Comparison of ENCODE assay signal across 14 mouse cellular contexts in the genomic region with DNA sequence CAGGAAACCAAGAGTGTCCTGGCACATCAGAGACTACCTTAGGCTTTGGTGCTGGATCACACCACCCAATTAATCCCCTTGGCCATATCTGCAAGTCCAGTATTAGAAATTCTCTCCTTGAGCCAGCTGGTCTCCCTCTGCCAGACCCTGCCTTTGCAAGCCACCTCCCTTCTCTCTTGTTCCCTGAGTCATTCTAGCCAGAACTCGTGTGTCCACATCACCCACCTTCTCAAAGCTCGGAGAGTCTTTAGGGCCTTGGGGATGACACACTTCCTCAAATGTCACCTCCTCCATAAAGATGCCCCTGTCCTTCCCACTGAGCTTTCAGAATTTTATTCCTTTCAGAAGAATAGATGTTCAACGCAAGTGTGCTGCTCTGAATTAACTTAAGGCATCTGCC.
DNase-seq lines count a peak whose midpoint lies in the region; ATAC-seq and TF ChIP-seq lines count a peak whose summit lies in the region.
"Had no signal": no experiment of that assay in that cellular context is flagged by ENCODE, and none has a peak within 500 bp of the region (broad histone marks: within the 10 kb centered on the region; RNA-seq: fewer than 3 reads in every experiment).

No protein-coding gene starts in this region.

- H3K27me3 ChIP-seq in heart, embryonic 11.5 days (ENCODE audit: control insufficient read depth, insufficient read depth, low read length): no peaks in the 10 kb centered on the region
- no peaks in the 10 kb centered on the region for H3K27me3 ChIP-seq in forebrain, embryonic 11.5 days (ENCODE audit: control insufficient read depth, insufficient read depth, low read length)
- H3K27me3 ChIP-seq: embryonic facial prominence, embryonic 13.5 days; liver, embryonic 15.5 days had no signal

- intact Hi-C loops in left cerebral cortex, adult 2 months (cut with DNase I): loop anchor here (5.0 kb wide), 2 partner anchors 75 to 335 kb away; no protein-coding TSS in a partner anchor
- intact Hi-C loops in left cerebral cortex, postnatal 14 days (cut with DNase I): no loop called here

- DNase-seq in heart, adult 11 months: no peak
- DNase-seq in left cerebral cortex, adult 2 months (ENCODE audit: extremely low spot score in 1 of 2, low spot score in 2 of 2): peak in 1 of 2 experiments; percentile 24
- no peak for DNase-seq in left cerebral cortex, postnatal 14 days (ENCODE audit: low spot score in 2 of 2)
- peak; percentile 84 for DNase-seq in skeletal muscle tissue, adult 2 months (ENCODE audit: low read depth, low spot score)
- no peak for DNase-seq in forebrain, embryonic 11.5 days (ENCODE audit: low spot score)
- DNase-seq: lung, postnatal 14 days; spleen, adult 18-20 months; thymus, postnatal 14 days had no signal

- WGBS in heart, embryonic 11.5 days (ENCODE audit: insufficient replicate concordance): 69% methylated on average over 3 of the region's 3 CpGs
- 77% methylated on average over 3 of the region's 3 CpGs for WGBS in forebrain, embryonic 11.5 days

- H3K27ac ChIP-seq in heart, embryonic 11.5 days (ENCODE audit: low read depth, low read length): peak overlapping the region; percentile 80; the same call in 1 of the 2 replicates
- H3K27ac ChIP-seq in left cerebral cortex, adult 2 months: 0 out of 2 replicates have a peak overlapping the region, but pooled peaks have one; percentile 36
- 0 out of 2 replicates have a peak overlapping the region, but pooled peaks have one; percentile 7 for H3K27ac ChIP-seq in brown adipose tissue, adult 24 weeks (replicated peaks; ENCODE audit: low read depth, low read length)
- H3K27ac ChIP-seq in forebrain, embryonic 11.5 days (ENCODE audit: low read depth, low read length): no peak overlapping the region
- H3K27ac ChIP-seq: embryonic facial prominence, embryonic 13.5 days; hindbrain, embryonic 14.5 days; limb, embryonic 13.5 days; liver, embryonic 15.5 days had no signal

- no peaks in the 10 kb centered on the region for H3K9me3 ChIP-seq in heart, embryonic 11.5 days (replicated peaks; ENCODE audit: control insufficient read depth, low read length)
- no peaks in the 10 kb centered on the region for H3K9me3 ChIP-seq in forebrain, embryonic 11.5 days (ENCODE audit: control insufficient read depth, low read length)
- H3K9me3 ChIP-seq: embryonic facial prominence, embryonic 13.5 days; limb, embryonic 13.5 days; liver, embryonic 15.5 days had no signal

- H3K9ac ChIP-seq in heart, embryonic 11.5 days (ENCODE audit: low read depth, low read length): no peak overlapping the region
- H3K9ac ChIP-seq in forebrain, embryonic 11.5 days (ENCODE audit: low read length): no peak overlapping the region
- H3K9ac ChIP-seq: embryonic facial prominence, embryonic 13.5 days; hindbrain, embryonic 14.5 days; limb, embryonic 13.5 days; liver, embryonic 15.5 days had no signal

- peaks cover 37% of the 10 kb centered on the region for H3K4me1 ChIP-seq in heart, embryonic 11.5 days (ENCODE audit: control insufficient read depth, insufficient read depth, low read length)
- H3K4me1 ChIP-seq in brown adipose tissue, adult 24 weeks (ENCODE audit: control insufficient read depth, insufficient read depth, insufficient read length, low read length): peaks cover 11% of the 10 kb centered on the region; the same call in 1 of the 2 replicates
- H3K4me1 ChIP-seq in forebrain, embryonic 11.5 days (replicated peaks; ENCODE audit: control insufficient read depth, insufficient read depth, low read length): no peaks in the 10 kb centered on the region
- H3K4me1 ChIP-seq: liver, embryonic 15.5 days had no signal

- ATAC-seq in heart, embryonic 11.5 days (replicated peaks; ENCODE audit: insufficient number of reproducible peaks, low FRiP score, low TSS enrichment): no peak
- no peak for ATAC-seq in forebrain, embryonic 11.5 days (replicated peaks; ENCODE audit: low FRiP score)

- TF ChIP-seq CTCF in left cerebral cortex, adult 2 months (IDR thresholded peaks at IDR 0.05): no peak

- H3K4me2 ChIP-seq in heart, embryonic 11.5 days: peak overlapping the region; percentile 27
- no peak overlapping the region for H3K4me2 ChIP-seq in forebrain, embryonic 11.5 days (ENCODE audit: low read depth, low read length, severe bottlenecking)
- H3K4me2 ChIP-seq: embryonic facial prominence, embryonic 13.5 days; hindbrain, embryonic 14.5 days; limb, embryonic 13.5 days; liver, embryonic 15.5 days had no signal

- H3K36me3 ChIP-seq in heart, embryonic 11.5 days (ENCODE audit: control insufficient read depth, insufficient read depth, low read length): no peaks in the 10 kb centered on the region
- H3K36me3 ChIP-seq in forebrain, embryonic 11.5 days (ENCODE audit: control insufficient read depth, insufficient read depth, low read length): no peaks in the 10 kb centered on the region
- H3K36me3 ChIP-seq: embryonic facial prominence, embryonic 13.5 days; limb, embryonic 13.5 days; liver, embryonic 15.5 days had no signal

- H3K4me3 ChIP-seq in heart, embryonic 11.5 days (ENCODE audit: low read depth, low read length): no peak overlapping the region
- H3K4me3 ChIP-seq in left cerebral cortex, adult 2 months: no peak overlapping the region
- no peak overlapping the region for H3K4me3 ChIP-seq in brown adipose tissue, adult 24 weeks (ENCODE audit: insufficient read depth, low read depth, low read length)
- H3K4me3 ChIP-seq in forebrain, embryonic 11.5 days (ENCODE audit: low read depth, low read length): no peak overlapping the region
- H3K4me3 ChIP-seq: embryonic facial prominence, embryonic 13.5 days; limb, embryonic 13.5 days; liver, embryonic 15.5 days had no signal
